Mouse (Mus musculus): ENCODE measurements at regions not wholly inside any gene's neighbourhood (a gene's known extent, or its start where the extent isn't known, plus 50 kb on each side); places are given as distances from the start of the nearest gene placed in this dataset.

- Histone ChIP-seq H3K4me1 (ENCODE audit: control insufficient read depth, insufficient read depth, low read length) (peaks cover 4% of the 10 kb centered on the region), H3K4me3 (ENCODE audit: insufficient read depth, low read length) (no peak overlapping the region), H3K27ac (ENCODE audit: insufficient read depth, low read length) (no peak overlapping the region)
- TF ChIP-seq POLR2A (IDR thresholded peaks at IDR 0.05; ENCODE audit: extremely low read depth, insufficient read depth, low read length) (no peak), CTCF (IDR thresholded peaks at IDR 0.05; ENCODE audit: extremely low read depth, insufficient read depth, low read length) (no peak)
Observed at GRCm38 (mm10) chr8:92252597-92253375, 104.6 kb upstream of the Irx5 start.

GRCm38 (mm10) chr8:92246301-92246700 is 111.1 kb upstream of the Irx5 start:
- H3K4me1 ChIP-seq (ENCODE audit: control insufficient read depth, insufficient read depth, low read length), result no peaks in the 10 kb centered on the region
- no peak for TF ChIP-seq POLR2A (IDR thresholded peaks at IDR 0.05; ENCODE audit: extremely low read depth, insufficient read depth, low read length)
- no peak for TF ChIP-seq CTCF (IDR thresholded peaks at IDR 0.05; ENCODE audit: extremely low read depth, insufficient read depth, low read length)
- no peak overlapping the region for H3K27ac ChIP-seq (ENCODE audit: insufficient read depth, low read length)
- no peak overlapping the region for H3K4me3 ChIP-seq (ENCODE audit: insufficient read depth, low read length)

- no peak overlapping the region for H3K27ac ChIP-seq (ENCODE audit: insufficient read depth, low read length)
- no peaks in the 10 kb centered on the region for H3K4me1 ChIP-seq (ENCODE audit: control insufficient read depth, insufficient read depth, low read length)
- H3K4me3 ChIP-seq (ENCODE audit: insufficient read depth, low read length), result no peak overlapping the region
- no peak for TF ChIP-seq CTCF (IDR thresholded peaks at IDR 0.05; ENCODE audit: extremely low read depth, insufficient read depth, low read length)
Observed at GRCm38 (mm10) chr8:92240686-92241275, 116.6 kb upstream of the Irx5 start.

GRCm38 (mm10) chr8:92231326-92232225 is 125.8 kb upstream of the Irx5 start:
- TF ChIP-seq POLR2A (IDR thresholded peaks at IDR 0.05; ENCODE audit: extremely low read depth, insufficient read depth, low read length) (no peak), CTCF (IDR thresholded peaks at IDR 0.05; ENCODE audit: extremely low read depth, insufficient read depth, low read length) (no peak)
- no peaks in the 10 kb centered on the region for H3K4me1 ChIP-seq (ENCODE audit: control insufficient read depth, insufficient read depth, low read length)
- no peak overlapping the region for H3K27ac ChIP-seq (ENCODE audit: insufficient read depth, low read length)
- no peak overlapping the region for H3K4me3 ChIP-seq (ENCODE audit: insufficient read depth, low read length)

- no peak for TF ChIP-seq POLR2A (IDR thresholded peaks at IDR 0.05; ENCODE audit: extremely low read depth, insufficient read depth, low read length)
- TF ChIP-seq CTCF (IDR thresholded peaks at IDR 0.05; ENCODE audit: extremely low read depth, insufficient read depth, low read length), result no peak
- Histone ChIP-seq H3K4me1 (ENCODE audit: control insufficient read depth, insufficient read depth, low read length) (no peaks in the 10 kb centered on the region), H3K27ac (ENCODE audit: insufficient read depth, low read length) (no peak overlapping the region), H3K4me3 (ENCODE audit: insufficient read depth, low read length) (no peak overlapping the region)
Observed at GRCm38 (mm10) chr8:92229526-92229925, 127.9 kb upstream of the Irx5 start.

- Histone ChIP-seq H3K27ac (ENCODE audit: insufficient read depth, low read length) (no peak overlapping the region), H3K4me1 (ENCODE audit: control insufficient read depth, insufficient read depth, low read length) (no peaks in the 10 kb centered on the region), H3K4me3 (ENCODE audit: insufficient read depth, low read length) (no peak overlapping the region)
- TF ChIP-seq CTCF (IDR thresholded peaks at IDR 0.05; ENCODE audit: extremely low read depth, insufficient read depth, low read length) (no peak), POLR2A (IDR thresholded peaks at IDR 0.05; ENCODE audit: extremely low read depth, insufficient read depth, low read length) (no peak)
Observed at GRCm38 (mm10) chr8:92224929-92225328, 132.5 kb upstream of the Irx5 start.

GRCm38 (mm10) chr8:92222992-92223391 is 134.4 kb upstream of the Irx5 start:
- Histone ChIP-seq H3K4me1 (ENCODE audit: control insufficient read depth, insufficient read depth, low read length) (no peaks in the 10 kb centered on the region), H3K4me3 (ENCODE audit: insufficient read depth, low read length) (no peak overlapping the region), H3K27ac (ENCODE audit: insufficient read depth, low read length) (no peak overlapping the region)
- no peak for TF ChIP-seq CTCF (IDR thresholded peaks at IDR 0.05; ENCODE audit: extremely low read depth, insufficient read depth, low read length)
- TF ChIP-seq POLR2A (IDR thresholded peaks at IDR 0.05; ENCODE audit: extremely low read depth, insufficient read depth, low read length), result no peak

GRCm38 (mm10) chr8:92219181-92219890 is 138.1 kb upstream of the Irx5 start:
- H3K27ac ChIP-seq (ENCODE audit: insufficient read depth, low read length), result no peak overlapping the region

GRCm38 (mm10) chr8:92217521-92217920 is 139.9 kb upstream of the Irx5 start:
- Histone ChIP-seq H3K27ac (ENCODE audit: insufficient read depth, low read length) (no peak overlapping the region), H3K4me1 (ENCODE audit: control insufficient read depth, insufficient read depth, low read length) (no peaks in the 10 kb centered on the region), H3K4me3 (ENCODE audit: insufficient read depth, low read length) (no peak overlapping the region)
- TF ChIP-seq CTCF (IDR thresholded peaks at IDR 0.05; ENCODE audit: extremely low read depth, insufficient read depth, low read length) (no peak), POLR2A (IDR thresholded peaks at IDR 0.05; ENCODE audit: extremely low read depth, insufficient read depth, low read length) (no peak)

More at GRCm38 (mm10) chr8:92219181-92219890, 138.1 kb upstream of the Irx5 start:
- Histone ChIP-seq H3K4me3 (ENCODE audit: insufficient read depth, low read length) (no peak overlapping the region), H3K4me1 (ENCODE audit: control insufficient read depth, insufficient read depth, low read length) (no peaks in the 10 kb centered on the region)
- no peak for TF ChIP-seq CTCF (IDR thresholded peaks at IDR 0.05; ENCODE audit: extremely low read depth, insufficient read depth, low read length)
- TF ChIP-seq POLR2A (IDR thresholded peaks at IDR 0.05; ENCODE audit: extremely low read depth, insufficient read depth, low read length), result no peak
